Mouse (Mus musculus) urinary bladder, postnatal 25 days (tissue): ENCODE measurements around the gene Dennd2a.
"Not testable (repeated sequence)": the region's sequence is repeated elsewhere in the genome, so short reads cannot be mapped to it uniquely, and the experiment has no call there.

Experiments
- DNase-seq: peaks from one replicate; pipeline ENCODE4 v3.0.0; 2022; ENCODE audit warnings: low spot score

The Dennd2a gene

GRCm38 (mm10) chr6:39419851-39420721, 137.6 kb downstream of the Dennd2a start, which contains the start of gene Mkrn1:
Mkrn1 (minus strand) TSS chr6:39420462.
- DNase-seq, result peak; percentile 67

GRCm38 (mm10) chr6:39419386-39419850, 138.2 kb downstream of the Dennd2a start:
- DNase-seq, result no peak

GRCm38 (mm10) chr6:39416654-39417053, 141.0 kb downstream of the Dennd2a start:
- not testable (repeated sequence) for DNase-seq

- peak; percentile 50 for DNase-seq
Measured at GRCm38 (mm10) chr6:39415762-39416161, 141.9 kb downstream of the Dennd2a start.

GRCm38 (mm10) chr6:39414106-39414505, 143.6 kb downstream of the Dennd2a start:
- DNase-seq, result no peak
